Mouse (Mus musculus): ENCODE measurements around the gene Hnrnph2.
A peak's percentile ranks its signal among the peaks of the same experiment; 100 is the strongest.

DNA sequence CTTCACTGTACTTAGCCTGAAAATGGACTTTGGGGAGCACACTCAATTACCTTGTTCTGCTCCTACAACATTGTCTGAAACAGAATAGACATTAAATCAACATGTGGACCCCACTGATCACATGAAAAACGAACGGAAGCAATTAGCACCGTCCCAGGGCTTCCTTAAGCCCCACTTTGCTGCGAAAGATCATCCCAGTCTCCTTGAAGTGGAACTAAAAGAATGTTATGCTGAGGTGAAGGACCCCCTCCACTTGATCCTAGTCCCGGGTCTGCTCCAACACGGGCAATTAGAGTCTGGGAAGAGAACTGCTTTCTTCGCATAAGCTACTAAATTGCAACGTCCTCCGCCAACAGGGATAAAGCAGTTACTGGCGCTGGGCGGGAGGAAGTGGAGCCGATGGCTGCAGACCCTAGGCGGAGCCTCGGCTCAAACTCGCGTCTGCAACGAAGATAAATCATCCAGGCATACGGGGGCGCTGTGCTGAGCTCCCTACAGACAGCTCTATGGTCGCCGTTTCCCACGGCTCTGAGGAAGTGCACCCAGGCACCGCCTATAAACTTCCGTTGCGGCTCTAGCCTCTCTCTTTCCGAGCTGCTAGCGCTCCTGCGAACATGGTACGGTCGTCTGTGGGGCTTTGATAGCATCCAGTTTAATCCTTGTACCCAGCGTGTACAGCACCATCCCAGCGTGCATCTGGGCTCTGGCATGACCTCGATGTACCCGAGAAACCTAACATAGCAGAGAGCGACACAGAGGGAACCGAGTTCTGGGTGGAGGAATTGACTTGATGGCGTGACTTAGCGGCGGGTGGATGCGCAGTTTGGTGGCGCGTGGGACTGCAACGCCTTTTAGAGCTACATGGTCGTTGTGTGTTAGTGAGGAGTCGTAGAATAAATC is 15.6 kb upstream of the Hnrnph2 start, which contains the start of gene Rpl36a:
- TF ChIP-seq POLR2A (IDR thresholded peaks at IDR 0.05; ENCODE audit: low read depth, low read length): peak; percentile 94
- 0 out of 2 replicates have a peak, but pooled peaks have one; percentile 24 for TF ChIP-seq CTCF (IDR thresholded peaks at IDR 0.05; ENCODE audit: borderline replicate concordance, insufficient read depth, low read length)
